Mouse (Mus musculus) embryonic fibroblast, embryonic 13.5 days (primary cell): ENCODE measurements around the gene Ufsp2.

Experiments
- CTCF ChIP-seq: IDR thresholded peaks from 2 replicates; pipeline ENCODE4 v1.5.1; 2011; ENCODE audit warnings: mild to moderate bottlenecking, control low read depth, low read length, moderate library complexity, borderline replicate concordance; ENCODE audit not compliant: insufficient read depth
- POLR2A ChIP-seq: IDR thresholded peaks from 2 replicates; pipeline ENCODE4 v1.6.1; 2011; ENCODE audit warnings: low read depth, mild to moderate bottlenecking, control low read depth, low read length, moderate library complexity

- TF ChIP-seq POLR2A (no peak), CTCF (peak; percentile 32; the same call in 1 of the 2 replicates)
These were observed 22.9 kb downstream of the Ufsp2 start for GRCm38 (mm10) chr8:45998228-45998627.
